Mouse (Mus musculus): Measurements from ENCODE around the gene Gpr142. TPM values are rescaled to one million over a fixed set of nuclear protein-coding genes. Genes with fewer than 3 reads are reported as not detected.

Gene Gpr142
- polyA plus RNA-seq (2016; fragmentation: Nextera tagmentation; extraction: Ambion mirVana): not detected in 2 replicates

DNA sequence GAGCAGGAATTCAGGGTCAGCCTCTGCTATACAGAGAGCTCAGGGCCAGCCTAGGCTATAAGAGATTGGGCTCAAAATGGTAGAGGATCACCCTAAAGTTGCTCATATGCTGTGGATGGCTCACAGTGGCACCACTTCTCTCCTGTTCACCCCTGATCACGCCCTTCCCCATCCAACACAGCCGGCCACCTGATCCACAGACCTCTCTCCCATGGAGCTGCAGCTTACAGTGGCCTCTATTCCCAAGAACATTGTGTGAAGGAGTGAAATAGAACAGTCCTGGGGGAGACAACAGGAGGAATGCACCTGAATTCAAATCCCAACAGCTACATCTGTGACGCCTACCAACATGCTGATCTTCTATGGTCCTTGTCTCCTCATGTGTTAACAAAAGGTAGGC, at the start of gene Gpr142:
Gene Gpr142 (plus strand): TSS at position 301 of the 400 bp plus-strand sequence.
- Histone ChIP-seq H3K4me1 (peaks cover 49% of the 10 kb centered on the region), H3K36me3 (replicated peaks) (no peaks in the 10 kb centered on the region), H3K4me3 (replicated peaks) (no peak within 1 kb of the TSS), H3K27me3 (0 out of 2 replicates have a peak, but pooled peaks cover 7% of the 10 kb centered on the region), H3K9ac (no peak within 1 kb of the TSS), H3K27ac (no peak within 1 kb of the TSS), H3K9me3 (no peaks in the 10 kb centered on the region), H3K4me2 (no peak within 1 kb of the TSS)
- 97% methylated on average over 3 of the region's 3 CpGs for WGBS
- no peak for ATAC-seq (ENCODE audit: low FRiP score)

DNA sequence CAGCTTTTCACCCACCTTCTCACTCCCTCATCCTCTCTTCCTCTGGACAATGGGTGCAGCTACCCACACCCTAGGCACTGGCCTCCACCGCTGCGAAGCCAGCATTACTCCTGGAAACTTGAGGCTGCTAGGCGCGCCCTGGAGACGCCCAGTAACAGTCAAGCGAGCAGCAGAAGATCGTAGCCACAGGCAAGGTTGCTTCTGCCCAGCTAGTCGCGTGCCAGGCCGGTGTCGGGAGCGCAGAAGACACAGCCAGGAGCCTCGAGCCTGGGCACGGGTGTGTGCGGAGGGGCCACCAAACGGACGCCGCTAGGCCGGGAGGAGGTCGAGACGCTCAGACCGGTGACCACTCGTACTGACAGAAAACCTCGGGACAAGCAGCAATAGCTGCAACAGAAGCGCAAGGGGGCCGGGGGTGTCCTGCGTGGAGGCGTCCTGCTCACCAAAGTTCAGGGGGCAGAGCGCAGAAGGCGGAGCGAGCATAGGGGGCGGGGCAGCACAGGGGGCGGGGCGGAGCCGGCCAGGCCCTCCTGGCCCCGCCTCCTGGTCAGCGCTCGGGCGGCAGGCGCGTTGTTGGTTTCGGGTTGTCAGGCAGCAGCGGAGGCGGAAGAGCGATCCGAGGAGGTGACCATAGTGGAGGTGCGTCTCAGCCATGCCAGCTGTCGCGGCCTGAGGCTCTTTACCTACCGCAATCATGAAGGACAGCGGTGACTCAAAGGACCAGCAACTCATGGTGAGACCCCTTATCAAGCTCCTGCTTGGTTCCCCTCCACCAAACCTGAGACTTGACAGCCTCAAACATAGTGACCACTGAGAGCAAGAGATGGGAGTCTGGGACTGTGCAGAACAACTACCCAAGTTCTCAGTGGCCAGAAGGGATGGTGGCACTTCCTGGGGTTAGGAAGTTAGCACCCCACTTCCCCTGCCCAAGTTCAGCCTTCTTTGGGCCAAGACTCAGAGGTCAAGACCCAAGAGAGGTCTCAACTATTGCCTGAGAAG, 33.6 kb upstream of the Gpr142 start, which contains the start of gene Kif19a:
Gene Kif19a (plus strand): TSS at position 569 of the 999 bp plus-strand sequence.
- peak; percentile 68 for ATAC-seq (ENCODE audit: low FRiP score)
- Histone ChIP-seq H3K36me3 (replicated peaks) (no peaks in the 10 kb centered on the region), H3K4me3 (replicated peaks) (peak within 1 kb of the TSS; percentile 49), H3K9ac (peak within 1 kb of the TSS; percentile 42), H3K27ac (no peak within 1 kb of the TSS), H3K27me3 (peaks cover 48% of the 10 kb centered on the region), H3K9me3 (no peaks in the 10 kb centered on the region), H3K4me2 (peak within 1 kb of the TSS; percentile 81), H3K4me1 (peaks cover 19% of the 10 kb centered on the region)
- 3% methylated on average over 50 of the region's 51 CpGs for WGBS

DNA sequence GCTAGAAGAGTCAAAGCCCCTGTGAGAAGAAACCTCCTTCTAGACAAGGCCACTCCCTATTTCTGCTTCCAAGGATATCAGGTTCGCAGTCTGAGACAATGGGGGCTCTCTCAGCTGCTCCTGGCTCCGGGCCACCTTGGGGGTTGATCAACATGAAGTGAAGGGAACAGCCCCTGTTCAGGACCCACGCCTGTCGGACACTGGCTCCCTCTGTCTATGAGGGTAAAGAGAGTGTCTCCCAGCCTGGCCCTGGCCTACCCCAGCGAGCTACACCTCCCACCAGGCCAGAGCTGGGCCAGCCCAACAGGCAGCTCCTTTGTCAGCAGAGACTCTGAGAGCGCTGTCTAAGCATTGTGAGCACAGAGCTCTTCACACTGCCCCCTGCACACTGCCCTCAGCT, 28.8 kb upstream of the Gpr142 start:
- WGBS: 39% methylated on average over 6 of the region's 6 CpGs
- Histone ChIP-seq H3K4me2 (no peak overlapping the region), H3K27ac (peak overlapping the region; percentile 25; the same call in 1 of the 2 replicates), H3K4me3 (replicated peaks) (no peak overlapping the region), H3K36me3 (replicated peaks) (no peaks in the 10 kb centered on the region), H3K9ac (no peak overlapping the region), H3K27me3 (peaks cover 25% of the 10 kb centered on the region), H3K9me3 (no peaks in the 10 kb centered on the region), H3K4me1 (peaks cover 16% of the 10 kb centered on the region)
- no peak for ATAC-seq (ENCODE audit: low FRiP score)

DNA sequence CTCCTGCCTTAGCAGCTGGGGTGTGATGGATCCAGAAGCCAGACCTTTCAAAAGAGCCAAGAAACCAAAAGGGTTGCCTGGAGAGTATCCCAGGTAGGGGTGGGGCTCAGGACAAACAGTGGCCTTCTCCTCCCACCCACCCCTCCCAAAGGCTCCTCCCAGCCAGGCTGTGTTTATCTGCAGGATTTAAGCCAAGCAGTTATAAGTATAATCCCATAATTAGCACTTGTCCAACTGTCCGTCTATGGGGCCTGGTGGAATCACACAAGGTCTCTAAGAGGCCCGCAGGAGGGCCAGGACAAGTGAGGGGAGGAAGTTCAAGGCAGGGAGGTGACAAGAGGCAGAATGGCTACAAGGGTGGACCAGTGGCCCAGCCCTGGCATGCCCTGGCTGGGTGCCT, 26.8 kb upstream of the Gpr142 start:
- H3K4me1 ChIP-seq: peaks cover 12% of the 10 kb centered on the region
- ATAC-seq (ENCODE audit: low FRiP score): no peak

GRCm38 (mm10) chr11:114780076-114780475, 18.6 kb upstream of the Gpr142 start:
- H3K4me1 ChIP-seq: peaks cover 23% of the 10 kb centered on the region
- no peak overlapping the region for H3K4me2 ChIP-seq
- no peak overlapping the region for H3K4me3 ChIP-seq (replicated peaks)
- 48% methylated on average over 9 of the region's 9 CpGs for WGBS
- H3K36me3 ChIP-seq (replicated peaks): no peaks in the 10 kb centered on the region
- no peaks in the 10 kb centered on the region for H3K9me3 ChIP-seq
- no peak for ATAC-seq (ENCODE audit: low FRiP score)
- no peak overlapping the region for H3K9ac ChIP-seq
- no peak overlapping the region for H3K27ac ChIP-seq
- peaks cover 13% of the 10 kb centered on the region for H3K27me3 ChIP-seq

More for the DNA sequence above, 26.8 kb upstream of the Gpr142 start:
- H3K9me3 ChIP-seq: no peaks in the 10 kb centered on the region
- H3K9ac ChIP-seq: no peak overlapping the region
- peaks cover 6% of the 10 kb centered on the region for H3K27me3 ChIP-seq
- WGBS: 73% methylated on average over 2 of the region's 2 CpGs
- H3K4me2 ChIP-seq: no peak overlapping the region
- no peak overlapping the region for H3K4me3 ChIP-seq (replicated peaks)
- no peak overlapping the region for H3K27ac ChIP-seq
- no peaks in the 10 kb centered on the region for H3K36me3 ChIP-seq (replicated peaks)

DNA sequence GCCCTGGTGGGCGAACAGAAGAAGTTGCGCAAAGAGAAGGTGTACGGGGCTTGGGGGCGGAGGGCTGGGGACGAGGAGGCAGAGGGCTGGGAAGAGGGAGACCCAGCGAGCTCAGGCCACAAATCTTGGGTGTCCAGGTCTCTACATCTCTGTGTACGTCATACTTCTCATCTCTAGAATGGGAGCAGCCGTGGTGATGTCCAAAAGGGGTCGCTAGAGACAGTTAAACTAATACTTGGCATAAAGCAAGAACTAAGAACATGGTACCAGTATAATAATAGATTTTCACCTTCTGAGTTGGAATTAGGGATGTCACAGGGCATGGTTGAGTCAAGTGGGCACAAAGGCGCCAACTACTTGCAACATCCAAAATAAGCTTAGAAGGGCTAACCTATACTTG, 12.8 kb upstream of the Gpr142 start:
- no peak for ATAC-seq (ENCODE audit: low FRiP score)
- peaks cover 69% of the 10 kb centered on the region for H3K27me3 ChIP-seq
- H3K27ac ChIP-seq: no peak overlapping the region

DNA sequence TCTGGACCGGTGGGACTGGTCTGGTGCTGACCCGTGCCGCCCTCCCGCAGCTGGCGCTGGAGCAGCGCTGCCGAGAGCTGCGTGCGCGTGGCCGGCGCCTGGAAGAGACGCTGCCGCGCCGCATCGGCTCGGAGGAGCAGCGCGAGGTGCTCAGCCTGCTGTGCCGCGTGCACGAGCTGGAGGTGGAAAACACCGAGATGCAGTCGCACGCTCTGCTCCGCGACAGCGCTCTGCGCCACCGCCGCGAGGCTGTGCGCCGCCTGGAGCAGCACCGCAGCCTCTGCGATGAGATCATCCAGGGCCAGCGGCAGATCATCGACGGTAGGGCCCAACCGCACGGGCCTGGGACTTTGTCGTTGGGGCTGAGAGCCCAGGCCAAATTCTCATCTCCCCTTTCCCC, 12.4 kb upstream of the Gpr142 start:
- 1% methylated on average over 43 of the region's 43 CpGs for WGBS
- H3K4me1 ChIP-seq: peaks cover 30% of the 10 kb centered on the region
- H3K36me3 ChIP-seq (replicated peaks): no peaks in the 10 kb centered on the region
- no peaks in the 10 kb centered on the region for H3K9me3 ChIP-seq
- H3K4me3 ChIP-seq (replicated peaks): peak overlapping the region; percentile 33
- H3K9ac ChIP-seq: peak overlapping the region; percentile 40; the same call in 1 of the 2 replicates
- H3K27ac ChIP-seq: no peak overlapping the region
- peak overlapping the region; percentile 55 for H3K4me2 ChIP-seq
- peak; percentile 73 for ATAC-seq (ENCODE audit: low FRiP score)
- peaks cover 73% of the 10 kb centered on the region for H3K27me3 ChIP-seq

More for the DNA sequence above, 12.8 kb upstream of the Gpr142 start:
- Histone ChIP-seq H3K9ac (no peak overlapping the region), H3K4me3 (replicated peaks) (peak overlapping the region; percentile 33), H3K9me3 (no peaks in the 10 kb centered on the region), H3K36me3 (replicated peaks) (no peaks in the 10 kb centered on the region), H3K4me2 (peak overlapping the region; percentile 55), H3K4me1 (peaks cover 29% of the 10 kb centered on the region)
- 53% methylated on average over 10 of the region's 10 CpGs for WGBS

GRCm38 (mm10) chr11:114787611-114788010, 11.1 kb upstream of the Gpr142 start:
- no peak for ATAC-seq (ENCODE audit: low FRiP score)

DNA sequence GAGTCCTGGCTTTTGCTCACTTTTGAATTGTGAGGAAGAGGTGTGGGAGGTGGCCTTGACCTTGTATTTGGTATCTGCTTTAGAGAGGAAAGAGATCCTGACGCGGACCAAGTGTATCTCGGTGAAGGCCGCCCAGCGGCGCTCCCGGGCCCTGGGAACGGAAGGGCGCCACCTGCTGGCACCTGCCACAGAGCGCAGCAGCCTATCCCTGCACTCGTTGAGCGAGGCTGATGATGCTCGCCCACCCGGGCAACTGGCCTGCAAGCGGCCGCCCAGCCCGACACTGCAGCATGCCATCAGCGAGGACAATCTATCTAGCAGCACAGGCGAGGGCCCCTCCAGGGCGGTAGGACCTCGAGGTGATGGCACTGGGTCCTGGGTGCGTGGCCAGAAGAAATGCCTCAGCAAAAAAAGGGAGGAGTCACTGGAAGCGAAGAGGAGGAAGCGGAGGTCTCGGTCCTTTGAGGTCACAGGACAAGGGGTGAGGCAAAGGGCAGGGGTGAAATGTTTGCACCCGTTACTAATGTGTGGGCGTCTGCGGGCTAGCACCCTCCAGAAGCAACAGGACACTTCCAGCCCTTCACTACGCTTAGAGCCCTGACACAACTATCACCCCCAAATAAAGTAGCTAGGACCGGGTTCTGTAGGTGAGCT, 9.5 kb upstream of the Gpr142 start:
- no peaks in the 10 kb centered on the region for H3K9me3 ChIP-seq
- peak; percentile 57 for ATAC-seq (ENCODE audit: low FRiP score)
- WGBS: 14% methylated on average over 30 of the region's 30 CpGs
- H3K9ac ChIP-seq: no peak overlapping the region
- no peak overlapping the region for H3K27ac ChIP-seq
- peaks cover 59% of the 10 kb centered on the region for H3K4me1 ChIP-seq
- H3K4me2 ChIP-seq: peak overlapping the region; percentile 43
- H3K27me3 ChIP-seq: peaks cover 97% of the 10 kb centered on the region
- H3K36me3 ChIP-seq (replicated peaks): no peaks in the 10 kb centered on the region
- 0 out of 2 replicates have a peak overlapping the region, but pooled peaks have one; percentile 7 for H3K4me3 ChIP-seq (replicated peaks)

More at GRCm38 (mm10) chr11:114787611-114788010, 11.1 kb upstream of the Gpr142 start:
- 84% methylated on average over 3 of the region's 3 CpGs for WGBS
- H3K27ac ChIP-seq: no peak overlapping the region
- H3K36me3 ChIP-seq (replicated peaks): no peaks in the 10 kb centered on the region
- H3K4me2 ChIP-seq: no peak overlapping the region
- H3K9me3 ChIP-seq: no peaks in the 10 kb centered on the region
- no peak overlapping the region for H3K4me3 ChIP-seq (replicated peaks)
- H3K4me1 ChIP-seq: peaks cover 43% of the 10 kb centered on the region
- peaks cover 86% of the 10 kb centered on the region for H3K27me3 ChIP-seq
- H3K9ac ChIP-seq: no peak overlapping the region

DNA sequence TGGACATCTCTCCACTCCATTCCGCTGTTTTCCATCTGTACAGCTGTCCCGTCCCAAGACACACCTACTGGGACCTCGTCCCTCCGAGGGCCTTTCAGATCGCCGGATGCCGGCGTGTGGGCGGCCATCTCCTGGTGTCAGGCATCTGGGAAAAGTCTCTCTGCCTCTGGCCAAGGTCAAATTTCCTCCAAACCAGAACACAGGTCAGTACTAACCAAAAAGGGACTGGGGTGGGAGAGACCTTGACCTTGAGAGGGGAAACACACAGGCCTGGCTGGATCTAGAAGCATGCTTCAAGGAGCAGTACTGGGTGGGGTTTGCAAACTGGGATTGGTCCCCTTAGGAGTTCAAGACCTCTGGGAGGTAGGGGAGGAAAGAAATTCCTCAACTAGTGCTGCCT, 9.0 kb upstream of the Gpr142 start:
- ATAC-seq (ENCODE audit: low FRiP score): no peak
- Histone ChIP-seq H3K27ac (no peak overlapping the region), H3K4me1 (peaks cover 64% of the 10 kb centered on the region), H3K4me3 (replicated peaks) (no peak overlapping the region), H3K9ac (no peak overlapping the region), H3K9me3 (no peaks in the 10 kb centered on the region), H3K36me3 (replicated peaks) (no peaks in the 10 kb centered on the region), H3K4me2 (no peak overlapping the region), H3K27me3 (peaks cover 94% of the 10 kb centered on the region)
- 57% methylated on average over 9 of the region's 9 CpGs for WGBS

DNA sequence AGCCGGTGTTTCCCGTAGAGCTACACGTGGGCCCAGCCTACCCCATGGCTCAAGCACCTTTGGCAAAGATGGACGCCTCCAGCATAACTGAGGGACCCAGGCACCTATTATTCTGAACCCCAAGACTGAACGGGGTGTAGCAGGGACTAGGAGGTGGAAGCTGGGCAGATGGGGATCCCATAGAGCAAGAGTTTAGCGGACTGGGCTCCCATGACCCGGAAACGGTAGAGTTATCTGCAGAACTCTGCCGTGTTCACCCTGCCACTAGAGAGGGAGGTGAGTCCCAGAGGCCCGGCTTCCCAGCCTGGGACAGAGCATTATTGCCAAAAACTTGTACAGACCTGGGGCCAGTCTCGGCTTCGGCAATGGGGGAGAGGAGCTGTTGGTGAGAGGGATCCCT, 8.6 kb upstream of the Gpr142 start:
- Histone ChIP-seq H3K36me3 (replicated peaks) (no peaks in the 10 kb centered on the region), H3K9me3 (no peaks in the 10 kb centered on the region), H3K27me3 (peaks cover 89% of the 10 kb centered on the region), H3K4me1 (peaks cover 69% of the 10 kb centered on the region), H3K4me3 (replicated peaks) (no peak overlapping the region), H3K4me2 (no peak overlapping the region), H3K9ac (peak overlapping the region; percentile 17; the same call in 1 of the 2 replicates), H3K27ac (no peak overlapping the region)
- 69% methylated on average over 12 of the region's 12 CpGs for WGBS
- ATAC-seq (ENCODE audit: low FRiP score): no peak

- 37% methylated on average over 4 of the region's 4 CpGs for WGBS
- Histone ChIP-seq H3K27ac (no peak overlapping the region), H3K4me1 (peaks cover 73% of the 10 kb centered on the region), H3K36me3 (replicated peaks) (no peaks in the 10 kb centered on the region), H3K9me3 (no peaks in the 10 kb centered on the region), H3K4me3 (replicated peaks) (no peak overlapping the region; the same call in 1 of the 2 replicates), H3K9ac (no peak overlapping the region), H3K27me3 (peaks cover 82% of the 10 kb centered on the region), H3K4me2 (no peak overlapping the region; the same call in 1 of the 2 replicates)
- ATAC-seq (ENCODE audit: low FRiP score): no peak
These were observed 7.9 kb upstream of the Gpr142 start for GRCm38 (mm10) chr11:114790841-114791240.
